Mouse (Mus musculus) testis, adult 2 months (tissue): ENCODE data around the gene Lmo1.

Experiments used
- CTCF ChIP-seq: fragments of 200-500 bp; IDR thresholded peaks from 2 replicates; pipeline ENCODE4 v1.5.1; 2012; ENCODE audit warnings: low read depth, mild to moderate bottlenecking, inconsistent platforms, low read length, moderate library complexity; ENCODE audit not compliant: control insufficient read depth, insufficient read depth, insufficient replicate concordance
- POLR2A ChIP-seq: fragments of 200-500 bp; IDR thresholded peaks from 2 replicates; pipeline ENCODE4 v1.6.1; 2012; ENCODE audit warnings: low read depth, mild to moderate bottlenecking, inconsistent platforms, low read length, moderate library complexity; ENCODE audit not compliant: control insufficient read depth

DNA sequence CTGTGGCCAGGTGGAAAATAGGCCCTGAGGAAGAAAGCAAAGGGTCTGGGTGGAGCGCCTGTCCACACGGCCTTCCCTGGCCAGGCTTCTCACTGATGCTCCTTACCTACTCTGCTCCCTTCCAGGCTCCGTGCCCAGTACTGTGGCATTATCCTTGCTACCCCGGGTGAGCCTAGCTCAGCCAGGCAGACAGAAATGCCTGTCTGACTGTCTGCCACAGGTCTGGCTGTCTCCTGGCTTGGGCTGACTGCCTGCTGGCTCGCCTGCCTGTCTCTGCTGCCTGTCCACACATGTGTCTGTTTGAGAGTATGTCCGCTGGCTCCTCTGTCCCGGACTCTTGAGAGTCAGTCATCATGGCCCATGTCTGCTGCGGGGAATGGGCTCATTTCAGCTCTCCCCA, 37.6 kb downstream of the Lmo1 start:
- TF ChIP-seq CTCF: no peak
- no peak for TF ChIP-seq POLR2A
